Mouse (Mus musculus) midbrain, embryonic 16.5 days (tissue): ENCODE results near the gene Psmd14. TPM values are rescaled to one million over a fixed set of nuclear protein-coding genes. Genes with fewer than 3 reads are reported as not detected.

ENCODE experiments used
- microRNA-seq: library from miRNA; unstranded; fragments of <30 nt; microRNA quantifications from one replicate; pipeline ENCODE4, GENCODE M21; 2017
- polyA plus RNA-seq: library from polyadenylated mRNA; unstranded; fragments of >200 nt; fragmentation: Nextera tagmentation; extraction: Ambion mirVana; gene quantifications from 2 replicates; pipeline ENCODE4 v1.2.1, GENCODE M21; 2015

Psmd14 gene
- polyA plus RNA-seq, 1 experiment from 2014 or later = 195 TPM

Small RNA genes within 50 kb of the gene (microRNA-seq; reads per million reads assigned to microRNA genes)
- not detected for gene Gm22403

Other genes with a start within 250 kb of the Psmd14 start
- 30.5 and 34.8 TPM in 2 replicates for gene Tank, start 133.1 kb upstream of the Psmd14 start, polyA plus RNA-seq
- gene Tbr1, start 91.2 kb downstream of the Psmd14 start, polyA plus RNA-seq = 2.4 and 3.3 TPM in 2 replicates